Mouse (Mus musculus): ENCODE measurements around the gene Haus2. TPM values are rescaled to one million over a fixed set of nuclear protein-coding genes. Genes with fewer than 3 reads are reported as not detected.

Gene Haus2
- 15.1 TPM for polyA plus RNA-seq (2017; shearing (Covaris generic))

DNA sequence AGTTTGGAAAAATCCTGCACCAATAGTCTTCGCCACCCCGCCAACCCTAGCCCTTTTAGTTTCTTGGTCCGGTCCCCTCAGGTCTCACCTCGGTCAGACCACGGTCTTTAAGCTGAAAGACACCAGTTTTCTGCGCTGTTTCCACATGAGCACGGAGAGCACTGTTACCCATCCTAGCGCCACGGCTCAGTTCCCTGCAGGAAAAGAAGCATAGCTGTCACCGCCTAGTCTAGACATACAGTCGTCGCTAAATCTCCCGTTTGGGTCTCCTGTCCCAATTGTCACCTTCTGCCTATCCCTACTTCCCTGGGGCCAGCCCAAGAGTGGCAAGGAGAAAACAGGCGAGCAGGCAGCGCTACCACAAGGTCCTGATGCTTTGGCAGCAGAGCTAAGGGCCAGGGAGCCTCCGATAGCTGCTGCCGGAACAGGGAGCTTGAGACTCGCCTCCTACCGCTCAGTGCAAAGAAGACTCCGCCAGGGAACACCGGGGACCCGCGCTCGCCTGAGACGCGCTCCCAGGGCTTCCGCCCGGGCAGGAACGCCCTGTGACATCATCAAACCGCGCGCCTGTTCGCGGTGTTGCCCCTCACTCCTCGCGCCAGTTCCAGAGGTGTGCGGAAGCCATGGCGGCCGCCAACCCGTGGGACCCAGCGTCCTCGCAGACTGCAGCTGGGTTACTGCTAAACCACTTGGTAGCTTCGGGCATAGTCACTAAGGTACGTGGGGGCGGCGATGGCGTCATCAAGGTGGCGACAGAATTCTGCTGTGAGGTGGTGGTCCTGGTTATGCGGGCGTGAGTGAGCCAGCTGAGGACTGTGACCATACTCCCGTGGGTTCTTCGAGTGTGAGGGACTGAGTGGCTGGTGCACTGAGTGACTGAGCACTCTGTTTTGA, at the start of gene Haus2, which contains the start of gene Lrrc57:
Gene Haus2 (plus strand): TSS at position 554 of the 894 bp plus-strand sequence.
Gene Lrrc57 (minus strand): TSS at position 691 of the 894 bp plus-strand sequence.

DNA sequence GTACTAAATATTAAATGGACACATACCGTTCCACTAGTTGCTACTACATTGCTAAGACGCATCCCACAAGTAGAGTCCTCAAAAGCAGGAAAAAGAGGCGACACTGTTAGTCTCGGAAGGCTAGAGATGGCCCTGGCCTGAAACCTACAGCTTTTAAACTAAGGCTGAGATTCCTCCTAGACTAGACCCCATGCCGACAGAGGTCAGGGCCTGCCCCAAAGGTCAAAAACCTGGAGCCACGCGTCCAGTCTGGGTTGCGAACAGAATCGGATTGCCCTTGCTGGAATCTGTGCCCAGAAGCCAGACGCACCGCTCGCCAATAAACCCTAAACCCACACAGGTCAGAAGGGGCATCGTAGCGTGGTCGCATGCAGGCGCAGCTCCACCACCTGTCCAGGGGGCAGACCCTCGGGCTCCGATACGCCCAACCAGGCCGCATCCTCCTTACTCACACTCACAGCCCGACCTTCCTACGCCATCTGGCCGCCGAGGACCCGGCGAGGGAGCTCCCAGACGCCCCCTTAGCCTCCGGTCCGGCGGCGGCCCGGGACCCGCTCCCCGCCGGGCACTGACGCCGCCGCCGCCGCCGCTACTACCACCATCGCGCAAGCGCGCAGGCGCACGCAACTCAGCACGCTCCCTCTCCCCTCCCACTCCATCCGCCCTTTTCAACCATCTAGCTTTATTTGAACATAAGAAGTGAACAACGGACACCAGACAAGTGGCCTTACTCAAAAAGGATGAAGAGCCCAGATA, 45.8 kb upstream of the Haus2 start, which contains the start of gene Zfp106:
Gene Zfp106 (minus strand): TSS at position 609 of the 756 bp plus-strand sequence.

DNA sequence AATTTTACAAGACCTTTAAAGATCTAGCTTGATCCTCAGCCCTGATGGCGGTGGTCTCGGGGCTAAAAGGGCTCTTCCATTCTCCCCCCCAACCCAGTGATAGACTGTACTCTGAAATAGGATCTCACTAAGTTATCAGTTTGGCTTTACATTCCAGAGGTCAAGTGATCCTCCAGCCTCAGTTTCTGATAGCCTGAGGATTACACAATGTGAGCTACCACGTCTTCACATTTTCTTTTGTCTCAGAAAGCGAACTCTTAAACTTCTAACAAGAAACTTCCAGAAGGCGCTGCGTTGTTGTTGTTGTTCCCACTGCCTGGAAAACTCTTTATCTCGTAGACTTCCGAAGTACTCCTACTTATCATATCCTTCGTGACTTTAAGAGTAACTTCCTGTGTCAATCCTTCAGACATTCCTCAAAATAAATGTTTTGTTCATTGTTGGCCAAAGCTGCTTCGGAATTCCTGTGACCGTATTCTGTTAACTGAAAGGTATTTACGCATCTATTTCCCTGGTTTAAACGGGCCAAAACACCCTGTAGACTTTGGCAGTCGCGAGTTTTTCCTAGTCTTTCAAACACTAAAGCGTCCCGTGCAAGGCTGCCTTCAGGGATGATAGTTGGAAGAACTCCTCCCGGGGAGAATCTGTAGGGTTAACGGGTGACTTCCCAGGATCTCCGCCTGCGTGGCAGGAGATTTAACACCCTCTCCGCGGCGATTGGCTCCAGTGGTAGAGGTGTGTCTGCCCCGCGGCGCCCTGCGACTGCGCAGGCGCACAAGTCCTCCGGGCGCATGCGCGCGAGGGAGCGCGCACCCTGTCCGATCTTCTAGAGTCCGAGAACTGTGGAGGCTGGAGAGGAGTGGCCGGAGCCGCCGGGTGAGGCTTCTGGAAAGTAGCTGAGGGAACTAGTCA, 42.0 kb upstream of the Haus2 start, which contains the start of gene Snap23:
Gene Snap23 (plus strand): TSS at position 786 of the 912 bp plus-strand sequence.

DNA sequence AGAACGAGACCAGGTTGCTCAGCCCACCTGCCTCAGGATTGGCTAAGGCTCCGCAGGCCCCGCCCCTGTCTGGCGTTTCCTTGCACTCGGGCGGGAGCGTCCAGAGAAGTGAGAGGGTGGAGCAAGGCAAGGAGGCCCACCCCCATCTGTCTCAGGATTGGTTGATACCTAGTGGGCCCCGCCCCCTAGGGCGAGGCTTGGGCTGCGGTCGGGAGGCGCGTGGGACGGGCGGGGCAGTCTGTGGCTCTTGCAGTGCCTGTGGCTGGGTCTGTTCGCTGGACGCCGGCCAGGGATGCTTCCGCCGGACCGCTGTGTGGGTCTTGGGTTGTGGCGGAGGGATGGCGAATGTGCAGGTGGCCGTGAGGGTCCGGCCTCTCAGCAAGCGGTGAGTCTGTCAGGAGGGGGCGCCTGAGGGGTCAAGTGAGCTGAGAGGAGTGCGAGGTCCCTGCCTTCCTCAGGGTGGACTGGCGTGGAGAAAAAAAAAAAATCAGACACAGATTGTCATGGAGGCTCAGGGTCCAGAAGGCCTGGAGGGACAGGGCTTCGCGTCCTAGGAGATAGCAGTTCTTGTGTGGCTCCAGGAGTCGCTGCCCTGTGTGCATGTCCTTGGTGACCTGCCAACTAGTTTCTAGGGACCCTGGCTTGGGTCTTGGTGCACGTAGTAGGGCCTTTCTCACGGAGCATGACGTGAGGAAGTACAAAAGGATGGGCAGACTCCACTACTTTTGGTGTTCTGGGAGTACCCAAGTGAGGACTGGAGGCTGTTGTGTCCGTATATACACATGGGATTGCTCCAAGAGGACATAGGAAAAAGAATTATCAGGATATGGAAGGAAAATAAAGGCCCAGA, 19.9 kb downstream of the Haus2 start, which contains the start of gene Stard9:
Gene Stard9 (plus strand): TSS at position 236 of the 850 bp plus-strand sequence.

Other genes with a start within 250 kb of the Haus2 start
- gene Ganc, start 205.5 kb upstream of the Haus2 start, polyA plus RNA-seq (2017; shearing (Covaris generic)), result 15.2 TPM
- 28.7 TPM for gene Tmem87a, start 205.3 kb upstream of the Haus2 start, polyA plus RNA-seq (2017; shearing (Covaris generic))
- gene Capn3, start 153.4 kb upstream of the Haus2 start, polyA plus RNA-seq (2017; shearing (Covaris generic)), result 1.1 TPM
- gene Zfp106, start 45.5 kb upstream of the Haus2 start, polyA plus RNA-seq (2017; shearing (Covaris generic)), result 52.4 TPM
- gene Snap23, start 41.7 kb upstream of the Haus2 start, polyA plus RNA-seq (2017; shearing (Covaris generic)), result 33.2 TPM
- 17.3 TPM for gene Lrrc57, start 137 bp downstream of the Haus2 start, polyA plus RNA-seq (2017; shearing (Covaris generic))
- gene Stard9, start 19.7 kb downstream of the Haus2 start, polyA plus RNA-seq (2017; shearing (Covaris generic)), result 0.39 TPM
- 20.9 TPM for gene Cdan1, start 240.7 kb downstream of the Haus2 start, polyA plus RNA-seq (2017; shearing (Covaris generic))
- gene Ttbk2, start 241.2 kb downstream of the Haus2 start, polyA plus RNA-seq (2017; shearing (Covaris generic)), result 6.1 TPM